Mouse (Mus musculus) MEL (cell line): ENCODE data around the gene D5Ertd579e.

ENCODE experiments used
- CTCF ChIP-seq, 3 experiments: IDR thresholded peaks in 2 of 3; conservative IDR thresholded peaks in 1 of 3; 2 replicates each; pipeline ENCODE4 v1.5.1; 2011 to 2012; ENCODE audit warnings: low read length in 3 of 3, low read depth in 2 of 3, mild to moderate bottlenecking in 2 of 3, improper control_type of control experiment in 1 of 3, inconsistent platforms in 1 of 3, mixed read lengths in 1 of 3, moderate library complexity in 1 of 3; ENCODE audit not compliant: control insufficient read depth in 1 of 3, insufficient read depth in 1 of 3, poor library complexity in 1 of 3, severe bottlenecking in 1 of 3
- EP300 ChIP-seq, 2 experiments: IDR thresholded peaks; 2 replicates each; pipeline ENCODE4 v1.6.1; 2011; ENCODE audit warnings: improper control_type of control experiment in 2 of 2, low read length in 2 of 2, low read depth in 1 of 2, mild to moderate bottlenecking in 1 of 2
- GATA1 ChIP-seq: IDR thresholded peaks from 2 replicates; pipeline ENCODE4 v1.6.1; 2011; ENCODE audit warnings: low read depth, low read length, improper control_type of control experiment
- HCFC1 ChIP-seq: IDR thresholded peaks from 2 replicates; pipeline ENCODE4 v1.6.1; 2012; ENCODE audit warnings: low read depth, mild to moderate bottlenecking, inconsistent platforms, low read length, improper control_type of control experiment, moderate library complexity
- JUND ChIP-seq: IDR thresholded peaks from 2 replicates; pipeline ENCODE4 v1.6.1; 2011; ENCODE audit warnings: low read depth, mild to moderate bottlenecking, improper control_type of control experiment, low read length
- KAT2A ChIP-seq: conservative IDR thresholded peaks from 2 replicates; pipeline ENCODE4 v1.6.1; 2012; ENCODE audit warnings: low read depth, low read length, improper control_type of control experiment, inconsistent platforms
- NELFE ChIP-seq: IDR thresholded peaks from 2 replicates; pipeline ENCODE4 v1.6.1; 2011; ENCODE audit warnings: low read depth, low read length, improper control_type of control experiment
- POLR2A ChIP-seq, 2 experiments: IDR thresholded peaks; 2 replicates each; pipeline ENCODE4 v1.6.1; 2011 to 2012; ENCODE audit warnings: low read length in 2 of 2, mild to moderate bottlenecking in 2 of 2, control low read depth in 1 of 2, improper control_type of control experiment in 1 of 2, low read depth in 1 of 2, moderate library complexity in 1 of 2; ENCODE audit not compliant: control insufficient read depth in 1 of 2, insufficient read depth in 1 of 2, poor library complexity in 1 of 2
- POLR2AphosphoS2 ChIP-seq: IDR thresholded peaks from 2 replicates; pipeline ENCODE4 v1.6.1; 2011; ENCODE audit warnings: low read length, improper control_type of control experiment
- SIN3A ChIP-seq: IDR thresholded peaks from 2 replicates; pipeline ENCODE4 v1.6.1; 2012; ENCODE audit warnings: low read length, improper control_type of control experiment, inconsistent platforms
- SMC3 ChIP-seq: IDR thresholded peaks from 2 replicates; pipeline ENCODE4 v1.6.1; 2011; ENCODE audit warnings: low read depth, low read length, improper control_type of control experiment
- UBTF ChIP-seq: IDR thresholded peaks from 2 replicates; pipeline ENCODE4 v1.6.1; 2012; ENCODE audit warnings: low read depth, mild to moderate bottlenecking, inconsistent platforms, low read length, improper control_type of control experiment, moderate library complexity, borderline replicate concordance; ENCODE audit not compliant: insufficient read depth
- ZMIZ1 ChIP-seq: IDR thresholded peaks from 2 replicates; pipeline ENCODE4 v1.6.1; 2012; ENCODE audit warnings: low read depth, mild to moderate bottlenecking, inconsistent platforms, low read length, improper control_type of control experiment, moderate library complexity

- TF ChIP-seq CTCF (IDR thresholded peaks at IDR 0.05 in 2 of 3, conservative IDR thresholded peaks at IDR 0.05 in 1 of 3; ENCODE audit: control insufficient read depth in 1 of 3, insufficient read depth in 1 of 3, low read depth in 2 of 3, low read length in 3 of 3, poor library complexity in 1 of 3, severe bottlenecking in 1 of 3) = no peak
- TF ChIP-seq HCFC1 = no peak
- no peak; the same call in none of the 2 replicates for TF ChIP-seq SIN3A
- no peak for TF ChIP-seq EP300 (IDR thresholded peaks at IDR 0.05; ENCODE audit: low read depth in 1 of 2, low read length in 2 of 2)
- TF ChIP-seq POLR2A (IDR thresholded peaks at IDR 0.05; ENCODE audit: control insufficient read depth in 1 of 2, insufficient read depth in 1 of 2, low read depth in 1 of 2, low read length in 2 of 2, poor library complexity in 1 of 2) = no peak
- no peak for TF ChIP-seq KAT2A
- no peak for TF ChIP-seq ZMIZ1
- no peak for TF ChIP-seq NELFE
- TF ChIP-seq GATA1 = no peak
- TF ChIP-seq POLR2AphosphoS2 = no peak
- TF ChIP-seq JUND = no peak
- no peak for TF ChIP-seq UBTF
- TF ChIP-seq SMC3 = no peak
These were observed 819 bp downstream of the D5Ertd579e start for GRCm38 (mm10) chr5:36695005-36695404.
